Mouse (Mus musculus) myocyte (in vitro differentiated cells): ENCODE results near the gene Lrp5. TPM values are rescaled to one million over a fixed set of nuclear protein-coding genes. Genes with fewer than 3 reads are reported as not detected.
A peak's percentile ranks its signal among the peaks of the same experiment; 100 is the strongest.

ENCODE experiments used
- H3K27me3 ChIP-seq: one replicate; pipeline ENCODE4 v1.6.1; 2011; ENCODE audit not compliant: control insufficient read depth, insufficient read depth, insufficient read length
- H3K36me3 ChIP-seq: one replicate; pipeline ENCODE4 v1.6.1; 2011; ENCODE audit not compliant: control insufficient read depth, insufficient read depth
- H3K4me2 ChIP-seq: one replicate; pipeline ENCODE4 v1.6.1; 2011; ENCODE audit warnings: low read depth, control low read depth
- H3K4me3 ChIP-seq: one replicate; pipeline ENCODE4 v1.5.1; 2011; ENCODE audit warnings: mild to moderate bottlenecking, control low read depth, moderate library complexity
- H3K79me2 ChIP-seq: one replicate; pipeline ENCODE4 v1.6.1; 2011; ENCODE audit not compliant: control insufficient read depth, insufficient read depth
- H3ac ChIP-seq: one replicate; pipeline ENCODE4 v1.6.1; 2011; ENCODE audit not compliant: control insufficient read depth, insufficient read length
- CEBPB ChIP-seq: IDR thresholded peaks from 2 replicates; pipeline ENCODE4 v1.6.1; 2011; ENCODE audit warnings: mild to moderate bottlenecking, moderate library complexity; ENCODE audit not compliant: poor library complexity, insufficient read depth, severe bottlenecking
- E2F4 ChIP-seq: IDR thresholded peaks from one replicate; pipeline ENCODE4 v1.6.1; 2011; ENCODE audit warnings: mild to moderate bottlenecking, control low read depth, moderate library complexity; ENCODE audit not compliant: insufficient read depth
- MAX ChIP-seq: IDR thresholded peaks from one replicate; pipeline ENCODE4 v1.6.1; 2011; ENCODE audit warnings: low read depth, mild to moderate bottlenecking, control low read depth
- MYOD1 ChIP-seq, 3 experiments: IDR thresholded peaks; one replicate each; pipeline ENCODE4 v1.6.1; 2011; ENCODE audit warnings: control low read depth in 2 of 3, low read depth in 2 of 3, mild to moderate bottlenecking in 2 of 3, moderate library complexity in 1 of 3; ENCODE audit not compliant: insufficient read length in 2 of 3, control insufficient read depth in 1 of 3
- MYOG ChIP-seq, 3 experiments: IDR thresholded peaks; one replicate each; pipeline ENCODE4 v1.6.1; 2011; ENCODE audit warnings: control low read depth in 2 of 3, low read depth in 2 of 3, mild to moderate bottlenecking in 2 of 3; ENCODE audit not compliant: insufficient read length in 2 of 3, control insufficient read depth in 1 of 3, insufficient read depth in 1 of 3
- POLR2A ChIP-seq: IDR thresholded peaks from one replicate; pipeline ENCODE4 v1.6.1; 2011; ENCODE audit warnings: low read depth, mild to moderate bottlenecking, control low read depth, moderate library complexity; ENCODE audit not compliant: insufficient read length
- POLR2AphosphoS2 ChIP-seq: IDR thresholded peaks from one replicate; pipeline ENCODE4 v1.6.1; 2011; ENCODE audit warnings: low read depth, control low read depth; ENCODE audit not compliant: insufficient read length
- REST ChIP-seq: IDR thresholded peaks from one replicate; pipeline ENCODE4 v1.6.1; 2011; ENCODE audit warnings: mild to moderate bottlenecking, control low read depth, moderate library complexity; ENCODE audit not compliant: insufficient read depth, insufficient read length
- SRF ChIP-seq: IDR thresholded peaks from one replicate; pipeline ENCODE4 v1.6.1; 2011; ENCODE audit warnings: low read depth; ENCODE audit not compliant: control insufficient read depth, insufficient read length
- TCF12 ChIP-seq: IDR thresholded peaks from one replicate; pipeline ENCODE4 v1.6.1; 2011; ENCODE audit warnings: mild to moderate bottlenecking, control low read depth; ENCODE audit not compliant: poor library complexity, insufficient read depth, severe bottlenecking
- TCF3 ChIP-seq: IDR thresholded peaks from one replicate; pipeline ENCODE4 v1.6.1; 2011; ENCODE audit warnings: low read depth, control low read depth; ENCODE audit not compliant: insufficient read length
- USF1 ChIP-seq: IDR thresholded peaks from one replicate; pipeline ENCODE4 v1.6.1; 2011; ENCODE audit warnings: low read depth, mild to moderate bottlenecking, control low read depth, moderate library complexity
- polyA plus RNA-seq: library from polyadenylated mRNA; unstranded; fragments of >200 nt; fragmentation: generic; extraction: Trizol; gene quantifications from one replicate; pipeline ENCODE4 v1.2.1, GENCODE M21; 2012; ENCODE audit warnings: missing spikeins

Lrp5 gene
- polyA plus RNA-seq, 1 experiment: 42.5 TPM

- Histone ChIP-seq H3K27me3 (no peaks in the 10 kb centered on the region), H3K36me3 (no peaks in the 10 kb centered on the region), H3K4me3 (peak overlapping the region; percentile 46), H3ac (peak overlapping the region; percentile 80), H3K4me2 (peak overlapping the region; percentile 88), H3K79me2 (peaks cover 47% of the 10 kb centered on the region)
- TF ChIP-seq SRF: no peak
- TF ChIP-seq MYOD1 (IDR thresholded peaks at IDR 0.05; ENCODE audit: control insufficient read depth in 1 of 3, insufficient read length in 2 of 3, low read depth in 2 of 3): peak in 2 of 3 experiments; percentile 60 to 80
- no peak for TF ChIP-seq TCF3
- TF ChIP-seq MYOG (IDR thresholded peaks at IDR 0.05; ENCODE audit: control insufficient read depth in 1 of 3, insufficient read depth in 1 of 3, insufficient read length in 2 of 3, low read depth in 2 of 3): peak in 2 of 3 experiments; percentile 20 to 69
- TF ChIP-seq POLR2A: no peak
- no peak for TF ChIP-seq E2F4
- TF ChIP-seq REST: no peak
- TF ChIP-seq TCF12: no peak
- no peak for TF ChIP-seq USF1
Measured at GRCm38 (mm10) chr19:3684957-3685580, 1.3 kb downstream of the Lrp5 start.

- Histone ChIP-seq H3ac (no peak overlapping the region), H3K79me2 (peaks cover 54% of the 10 kb centered on the region), H3K27me3 (no peaks in the 10 kb centered on the region), H3K36me3 (no peaks in the 10 kb centered on the region), H3K4me3 (peak overlapping the region; percentile 46), H3K4me2 (peak overlapping the region; percentile 88)
- no peak for TF ChIP-seq MYOG (IDR thresholded peaks at IDR 0.05; ENCODE audit: control insufficient read depth in 1 of 3, insufficient read depth in 1 of 3, insufficient read length in 2 of 3, low read depth in 2 of 3)
- no peak for TF ChIP-seq USF1
- no peak for TF ChIP-seq POLR2AphosphoS2
- TF ChIP-seq TCF12: no peak
- TF ChIP-seq E2F4: no peak
- no peak for TF ChIP-seq CEBPB
- TF ChIP-seq POLR2A: no peak
- no peak for TF ChIP-seq MYOD1 (IDR thresholded peaks at IDR 0.05; ENCODE audit: control insufficient read depth in 1 of 3, insufficient read length in 2 of 3, low read depth in 2 of 3)
- TF ChIP-seq REST: no peak
- no peak for TF ChIP-seq TCF3
- no peak for TF ChIP-seq MAX
- no peak for TF ChIP-seq SRF
Measured at GRCm38 (mm10) chr19:3684414-3684813, 1.9 kb downstream of the Lrp5 start.

- no peaks in the 10 kb centered on the region for H3K27me3 ChIP-seq
- no peak overlapping the region for H3ac ChIP-seq
- no peaks in the 10 kb centered on the region for H3K36me3 ChIP-seq
- peak overlapping the region; percentile 90 for H3K4me2 ChIP-seq
- TF ChIP-seq MYOD1 (IDR thresholded peaks at IDR 0.05; ENCODE audit: control insufficient read depth in 1 of 3, insufficient read length in 2 of 3, low read depth in 2 of 3): peak; percentile 59 to 99 (median 98)
- TF ChIP-seq TCF3: peak; percentile 87
- peak; percentile 52 for TF ChIP-seq TCF12
- no peak for TF ChIP-seq POLR2A
- TF ChIP-seq POLR2AphosphoS2: no peak
- peak; percentile 40 to 85 (median 42) for TF ChIP-seq MYOG (IDR thresholded peaks at IDR 0.05; ENCODE audit: control insufficient read depth in 1 of 3, insufficient read depth in 1 of 3, insufficient read length in 2 of 3, low read depth in 2 of 3)
- no peak for TF ChIP-seq USF1
- no peak for TF ChIP-seq REST
- H3K4me3 ChIP-seq: no peak overlapping the region
- H3K79me2 ChIP-seq: peaks cover 81% of the 10 kb centered on the region
Measured at GRCm38 (mm10) chr19:3681310-3681934, 4.9 kb downstream of the Lrp5 start.

- H3K79me2 ChIP-seq: peaks cover 85% of the 10 kb centered on the region
- H3K4me3 ChIP-seq: no peak overlapping the region
- no peak overlapping the region for H3ac ChIP-seq
- no peaks in the 10 kb centered on the region for H3K27me3 ChIP-seq
- peak overlapping the region; percentile 90 for H3K4me2 ChIP-seq
- TF ChIP-seq E2F4: no peak
- no peak for TF ChIP-seq MYOG (IDR thresholded peaks at IDR 0.05; ENCODE audit: control insufficient read depth in 1 of 3, insufficient read depth in 1 of 3, insufficient read length in 2 of 3, low read depth in 2 of 3)
- no peak for TF ChIP-seq POLR2A
- no peak for TF ChIP-seq TCF3
- TF ChIP-seq CEBPB: no peak
- TF ChIP-seq POLR2AphosphoS2: no peak
- no peaks in the 10 kb centered on the region for H3K36me3 ChIP-seq
Measured at GRCm38 (mm10) chr19:3680732-3681131, 5.6 kb downstream of the Lrp5 start.
